Mouse (Mus musculus): ENCODE measurements at regions not wholly inside any gene's neighbourhood (a gene's known extent, or its start where the extent isn't known, plus 50 kb on each side); places are given as distances from the start of the nearest gene placed in this dataset.

- Histone ChIP-seq H3K9me3 (ENCODE audit: control insufficient read depth, insufficient read depth, low read depth, low read length) (no peaks in the 10 kb centered on the region), H3K4me1 (ENCODE audit: control insufficient read depth in 2 of 2, insufficient read depth in 2 of 2, low read length in 2 of 2, poor library complexity in 1 of 2) (no peaks in the 10 kb centered on the region), H3K9ac (ENCODE audit: insufficient read depth, low read depth, low read length, poor library complexity, severe bottlenecking) (no peak overlapping the region), H3K4me3 (ENCODE audit: insufficient read depth in 1 of 2, low read depth in 1 of 2, low read length in 2 of 2, poor library complexity in 1 of 2, severe bottlenecking in 1 of 2) (no peak overlapping the region), H3K27ac (ENCODE audit: insufficient read depth, low read depth, low read length, poor library complexity, severe bottlenecking) (no peak overlapping the region), H3K36me3 (ENCODE audit: control insufficient read depth, insufficient read depth, low read length, poor library complexity, severe bottlenecking) (no peaks in the 10 kb centered on the region)
- in situ Hi-C loops (cut with MboI; ENCODE audit: low sequenced_read_pairs in 2 of 2, unreplicated experiment in 2 of 2): loop anchor here in 1 of 2 experiments (25.0 kb wide), 1 partner anchor 352 kb away; the partner anchor contains the start of gene Gdnf
- DNase-seq (ENCODE audit: low read depth, low spot score): peak; percentile 49
- TF ChIP-seq ZC3H11A (IDR thresholded peaks at IDR 0.05; ENCODE audit: borderline replicate concordance, low read depth, low read length) (peak; percentile 99), MAFK (IDR thresholded peaks at IDR 0.05; ENCODE audit: insufficient read depth, low read depth, low read length) (no peak)
Measured at GRCm38 (mm10) chr15:7459992-7460820, 62.0 kb upstream of the Egflam start.

- no peak for DNase-seq (ENCODE audit: low read depth, low spot score)
- Histone ChIP-seq H3K9me3 (ENCODE audit: control insufficient read depth, insufficient read depth, low read depth, low read length) (no peaks in the 10 kb centered on the region), H3K4me1 (ENCODE audit: control insufficient read depth in 2 of 2, insufficient read depth in 2 of 2, low read length in 2 of 2, poor library complexity in 1 of 2) (no peaks in the 10 kb centered on the region), H3K4me3 (ENCODE audit: insufficient read depth in 1 of 2, low read depth in 1 of 2, low read length in 2 of 2, poor library complexity in 1 of 2, severe bottlenecking in 1 of 2) (no peak overlapping the region), H3K36me3 (ENCODE audit: control insufficient read depth, insufficient read depth, low read length, poor library complexity, severe bottlenecking) (no peaks in the 10 kb centered on the region), H3K9ac (ENCODE audit: insufficient read depth, low read depth, low read length, poor library complexity, severe bottlenecking) (no peak overlapping the region), H3K27ac (ENCODE audit: insufficient read depth, low read depth, low read length, poor library complexity, severe bottlenecking) (no peak overlapping the region)
- in situ Hi-C loops (cut with MboI; ENCODE audit: low sequenced_read_pairs in 2 of 2, unreplicated experiment in 2 of 2): loop anchor here in 1 of 2 experiments (25.0 kb wide), 1 partner anchor 350 kb away; the partner anchor contains the start of gene Gdnf
- TF ChIP-seq CHD2 (IDR thresholded peaks at IDR 0.05; ENCODE audit: low read depth, low read length) (no peak), MAFK (IDR thresholded peaks at IDR 0.05; ENCODE audit: insufficient read depth, low read depth, low read length) (no peak), HCFC1 (IDR thresholded peaks at IDR 0.05; ENCODE audit: borderline replicate concordance, insufficient read depth, low read length) (no peak), ZNF384 (IDR thresholded peaks at IDR 0.05; ENCODE audit: low read depth, low read length) (no peak), ZC3H11A (IDR thresholded peaks at IDR 0.05; ENCODE audit: borderline replicate concordance, low read depth, low read length) (no peak)
Measured at GRCm38 (mm10) chr15:7462549-7462948, 64.4 kb upstream of the Egflam start.

- Histone ChIP-seq H3K4me1 (ENCODE audit: control insufficient read depth in 2 of 2, insufficient read depth in 2 of 2, low read length in 2 of 2, poor library complexity in 1 of 2) (no peaks in the 10 kb centered on the region), H3K4me3 (ENCODE audit: insufficient read depth in 1 of 2, low read depth in 1 of 2, low read length in 2 of 2, poor library complexity in 1 of 2, severe bottlenecking in 1 of 2) (no peak overlapping the region), H3K36me3 (ENCODE audit: control insufficient read depth, insufficient read depth, low read length, poor library complexity, severe bottlenecking) (no peaks in the 10 kb centered on the region), H3K9ac (ENCODE audit: insufficient read depth, low read depth, low read length, poor library complexity, severe bottlenecking) (no peak overlapping the region), H3K9me3 (ENCODE audit: control insufficient read depth, insufficient read depth, low read depth, low read length) (no peaks in the 10 kb centered on the region), H3K27ac (ENCODE audit: insufficient read depth, low read depth, low read length, poor library complexity, severe bottlenecking) (no peak overlapping the region)
- DNase-seq (ENCODE audit: low read depth, low spot score): no peak
- in situ Hi-C loops (cut with MboI; ENCODE audit: low sequenced_read_pairs in 2 of 2, unreplicated experiment in 2 of 2): loop anchor here in 1 of 2 experiments (25.0 kb wide), 1 partner anchor 349 kb away; the partner anchor contains the start of gene Gdnf
- TF ChIP-seq CHD2 (IDR thresholded peaks at IDR 0.05; ENCODE audit: low read depth, low read length) (no peak), ZNF384 (IDR thresholded peaks at IDR 0.05; ENCODE audit: low read depth, low read length) (no peak), ZC3H11A (IDR thresholded peaks at IDR 0.05; ENCODE audit: borderline replicate concordance, low read depth, low read length) (no peak), HCFC1 (IDR thresholded peaks at IDR 0.05; ENCODE audit: borderline replicate concordance, insufficient read depth, low read length) (no peak), MAFK (IDR thresholded peaks at IDR 0.05; ENCODE audit: insufficient read depth, low read depth, low read length) (no peak)
Measured at GRCm38 (mm10) chr15:7463444-7464350, 65.5 kb upstream of the Egflam start.

GRCm38 (mm10) chr15:7480211-7480610 lies 82.0 kb upstream of the Egflam start:
- H3K9ac ChIP-seq (ENCODE audit: insufficient read depth, low read depth, low read length, poor library complexity, severe bottlenecking): no peak overlapping the region
- TF ChIP-seq MAFK (IDR thresholded peaks at IDR 0.05; ENCODE audit: insufficient read depth, low read depth, low read length) (no peak), HCFC1 (IDR thresholded peaks at IDR 0.05; ENCODE audit: borderline replicate concordance, insufficient read depth, low read length) (no peak), CHD2 (IDR thresholded peaks at IDR 0.05; ENCODE audit: low read depth, low read length) (no peak), ZC3H11A (IDR thresholded peaks at IDR 0.05; ENCODE audit: borderline replicate concordance, low read depth, low read length) (no peak), ZNF384 (IDR thresholded peaks at IDR 0.05; ENCODE audit: low read depth, low read length) (no peak)
- peaks cover 1 to 18% of the 10 kb centered on the region in 2 experiments; a peak in 2 of 4 replicates for H3K4me1 ChIP-seq (ENCODE audit: control insufficient read depth in 2 of 2, insufficient read depth in 2 of 2, low read length in 2 of 2, poor library complexity in 1 of 2)
- no peaks in the 10 kb centered on the region for H3K9me3 ChIP-seq (ENCODE audit: control insufficient read depth, insufficient read depth, low read depth, low read length)
- no peak overlapping the region for H3K27ac ChIP-seq (ENCODE audit: insufficient read depth, low read depth, low read length, poor library complexity, severe bottlenecking)
- peak; percentile 38 for DNase-seq (ENCODE audit: low read depth, low spot score)
- in situ Hi-C loops (cut with MboI; ENCODE audit: low sequenced_read_pairs in 2 of 2, unreplicated experiment in 2 of 2): no loop called here
- no peaks in the 10 kb centered on the region for H3K36me3 ChIP-seq (ENCODE audit: control insufficient read depth, insufficient read depth, low read length, poor library complexity, severe bottlenecking)
- H3K4me3 ChIP-seq (ENCODE audit: insufficient read depth in 1 of 2, low read depth in 1 of 2, low read length in 2 of 2, poor library complexity in 1 of 2, severe bottlenecking in 1 of 2): no peak overlapping the region

All from ES-E14 (cell line).